Mouse (Mus musculus) G1E (cell line): ENCODE data around the gene Fam19a5.

ENCODE experiments used
- CTCF ChIP-seq: IDR thresholded peaks from 2 replicates; pipeline ENCODE4 v1.5.1; 2012; ENCODE audit warnings: low read depth, low read length, inconsistent platforms, mixed read lengths
- GATA1 ChIP-seq: IDR thresholded peaks from 2 replicates; pipeline ENCODE4 v1.6.1; 2012; ENCODE audit warnings: borderline replicate concordance, low read length, inconsistent platforms, mixed read lengths
- GATA2 ChIP-seq: IDR thresholded peaks from 2 replicates; pipeline ENCODE4 v1.6.1; 2012; ENCODE audit warnings: low read depth, low read length, inconsistent platforms, borderline replicate concordance
- POLR2AphosphoS5 ChIP-seq: IDR thresholded peaks from 2 replicates; pipeline ENCODE4 v1.6.1; 2012; ENCODE audit warnings: low read depth, low read length, inconsistent platforms; ENCODE audit not compliant: insufficient replicate concordance
- TAL1 ChIP-seq: conservative IDR thresholded peaks from 2 replicates; pipeline ENCODE4 v1.6.1; 2012; ENCODE audit warnings: low read depth, low read length, inconsistent platforms, mixed read lengths

DNA sequence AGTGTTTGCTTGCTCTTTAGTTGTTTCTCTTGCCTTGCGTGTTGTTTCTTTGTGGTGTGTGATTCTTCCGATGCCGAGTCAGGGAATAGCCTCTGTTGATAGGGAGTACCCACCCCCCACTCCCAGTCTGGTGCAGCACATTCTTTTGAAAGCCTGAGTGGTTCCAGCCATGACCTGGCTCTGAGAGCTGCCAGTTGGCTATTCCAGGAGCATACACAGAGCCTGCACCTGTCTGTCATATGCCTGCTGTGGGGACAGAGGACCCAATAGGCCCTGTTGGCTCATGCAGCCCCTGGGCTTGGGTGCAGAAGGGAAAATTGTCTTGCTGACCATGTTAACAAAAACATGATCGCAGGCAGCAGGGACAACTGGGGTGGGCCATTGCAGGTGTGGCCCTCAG is 92.3 kb downstream of the Fam19a5 start:
- TF ChIP-seq CTCF (no peak), GATA1 (no peak), POLR2AphosphoS5 (no peak), TAL1 (no peak), GATA2 (no peak)
